Mouse (Mus musculus): ENCODE data around the gene Vwa3a. TPM values are rescaled to one million over a fixed set of nuclear protein-coding genes. Genes with fewer than 3 reads are reported as not detected.

Gene Vwa3a
- polyA plus RNA-seq, 1 experiment from 2014 or later = 1.9 TPM

GRCm38 (mm10) chr7:120843037-120843621 is 104.0 kb downstream of the Vwa3a start:
- Histone ChIP-seq H3K27ac (peak overlapping the region; percentile 95), H3K4me1 (replicated peaks) (peaks cover 20% of the 10 kb centered on the region), H3K9ac (peak overlapping the region; percentile 90), H3K4me3 (peak overlapping the region; percentile 76), H3K27me3 (no peaks in the 10 kb centered on the region), H3K4me2 (peak overlapping the region; percentile 79), H3K9me3 (no peaks in the 10 kb centered on the region), H3K36me3 (peaks cover 5% of the 10 kb centered on the region; the same call in 1 of the 2 replicates)
- WGBS = under 1% methylated on average over 37 of the region's 40 CpGs
- ATAC-seq (ENCODE audit: low FRiP score) = peak; percentile 75

DNA sequence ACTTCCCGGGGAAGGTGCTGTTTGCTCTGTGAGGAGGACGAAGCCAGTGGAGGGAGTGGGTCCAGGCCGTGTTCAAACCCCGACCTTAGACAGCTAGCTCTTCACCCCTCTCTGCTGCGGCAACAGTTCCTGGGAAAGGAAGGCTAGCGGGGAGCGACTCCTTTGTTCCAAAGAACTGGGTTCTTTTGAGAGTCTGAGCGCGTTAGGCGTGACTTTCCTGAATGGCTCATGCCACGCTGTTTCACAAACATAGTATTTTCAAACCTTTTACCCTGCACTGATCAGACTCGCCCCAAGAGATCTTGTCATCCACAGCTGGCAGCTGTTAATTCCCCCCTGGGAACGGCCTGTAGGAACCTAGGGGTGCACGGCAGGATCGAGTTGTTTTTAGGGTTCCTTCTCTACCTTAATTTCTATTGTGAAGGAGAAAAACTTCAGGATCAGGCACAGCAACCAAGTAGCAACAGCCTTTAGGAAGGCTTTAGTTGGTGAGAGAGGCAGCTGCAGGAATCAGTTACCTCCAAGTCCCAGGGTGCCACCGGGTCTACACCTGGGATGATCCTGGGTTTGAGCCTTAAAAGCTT is 104.8 kb downstream of the Vwa3a start:
- 0 out of 2 replicates have a peak, but pooled peaks have one; percentile 0 for ATAC-seq (ENCODE audit: low FRiP score)
- Histone ChIP-seq H3K36me3 (peaks cover 5% of the 10 kb centered on the region; the same call in 1 of the 2 replicates), H3K9me3 (no peaks in the 10 kb centered on the region), H3K4me1 (replicated peaks) (peaks cover 20% of the 10 kb centered on the region), H3K27ac (peak overlapping the region; percentile 95), H3K27me3 (no peaks in the 10 kb centered on the region), H3K4me3 (peak overlapping the region; percentile 76), H3K4me2 (peak overlapping the region; percentile 79), H3K9ac (peak overlapping the region; percentile 90)
- WGBS = under 1% methylated on average over 16 of the region's 16 CpGs

DNA sequence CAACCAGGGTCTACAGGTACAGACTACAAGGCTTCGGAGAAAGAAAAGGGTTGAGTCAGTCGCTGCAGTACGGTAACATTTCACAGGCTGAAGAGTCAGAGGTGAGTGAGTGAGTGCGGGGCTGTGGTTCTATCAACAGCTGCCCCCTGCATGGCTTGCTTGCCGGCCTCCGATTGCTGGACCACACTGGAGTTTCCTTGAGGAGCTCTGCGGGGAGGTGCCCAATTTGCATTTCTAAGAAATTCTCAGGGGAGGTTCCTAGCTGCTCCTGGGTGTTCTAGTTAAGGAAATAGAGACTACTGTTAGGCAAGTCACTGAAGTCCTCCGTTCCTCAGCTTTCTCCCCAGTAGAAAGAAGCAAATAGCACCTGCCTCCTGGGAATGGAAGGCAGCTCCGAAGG is 105.6 kb downstream of the Vwa3a start:
- Histone ChIP-seq H3K27me3 (no peaks in the 10 kb centered on the region), H3K4me2 (peak overlapping the region; percentile 79), H3K27ac (no peak overlapping the region), H3K36me3 (peaks cover 5% of the 10 kb centered on the region; the same call in 1 of the 2 replicates), H3K4me3 (peak overlapping the region; percentile 76), H3K9ac (peak overlapping the region; percentile 90), H3K4me1 (replicated peaks) (peaks cover 20% of the 10 kb centered on the region), H3K9me3 (no peaks in the 10 kb centered on the region)
- ATAC-seq (ENCODE audit: low FRiP score) = no peak
- 8% methylated on average over 9 of the region's 9 CpGs for WGBS

DNA sequence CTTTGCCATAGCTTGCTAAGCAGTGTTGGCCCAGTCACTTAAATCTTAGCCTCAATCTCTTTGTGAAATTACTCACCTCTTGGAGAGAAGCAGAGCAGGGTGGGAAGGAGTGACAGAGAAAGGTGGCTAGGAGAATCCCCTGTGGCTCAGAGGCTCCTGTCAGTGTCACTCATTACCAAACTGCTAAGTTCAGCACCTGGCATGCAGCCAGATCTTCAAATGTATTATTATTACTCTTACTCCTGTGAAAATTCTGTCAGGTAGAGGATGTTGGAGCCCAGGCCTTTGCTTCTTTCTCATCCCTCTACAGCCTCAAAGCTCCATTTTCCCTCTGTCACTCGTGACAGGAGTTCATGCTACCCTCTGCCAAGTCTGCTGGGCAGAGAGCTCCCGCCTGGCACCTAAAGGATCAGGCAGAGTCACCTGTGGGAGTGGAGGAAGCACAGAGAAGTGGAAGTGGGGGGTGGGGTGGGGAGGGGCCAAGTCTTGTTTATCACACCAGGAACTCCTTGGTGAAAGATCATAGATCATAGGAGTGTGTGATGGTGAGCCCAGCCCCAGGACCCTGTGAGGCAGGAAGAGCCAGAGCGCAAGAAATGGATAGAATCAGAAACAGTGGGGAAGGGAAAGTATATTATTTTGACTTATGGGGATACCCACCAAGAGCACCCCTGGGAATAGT is 109.9 kb downstream of the Vwa3a start:
- H3K9ac ChIP-seq = no peak overlapping the region
- no peak overlapping the region for H3K4me3 ChIP-seq
- no peak overlapping the region for H3K4me2 ChIP-seq
- H3K9me3 ChIP-seq = no peaks in the 10 kb centered on the region
- WGBS = 81% methylated on average over 3 of the region's 3 CpGs
- H3K4me1 ChIP-seq (replicated peaks) = peaks cover 29% of the 10 kb centered on the region
- H3K36me3 ChIP-seq = peaks cover 5% of the 10 kb centered on the region; the same call in 1 of the 2 replicates
- no peaks in the 10 kb centered on the region for H3K27me3 ChIP-seq
- H3K27ac ChIP-seq = no peak overlapping the region
- ATAC-seq (ENCODE audit: low FRiP score) = no peak

DNA sequence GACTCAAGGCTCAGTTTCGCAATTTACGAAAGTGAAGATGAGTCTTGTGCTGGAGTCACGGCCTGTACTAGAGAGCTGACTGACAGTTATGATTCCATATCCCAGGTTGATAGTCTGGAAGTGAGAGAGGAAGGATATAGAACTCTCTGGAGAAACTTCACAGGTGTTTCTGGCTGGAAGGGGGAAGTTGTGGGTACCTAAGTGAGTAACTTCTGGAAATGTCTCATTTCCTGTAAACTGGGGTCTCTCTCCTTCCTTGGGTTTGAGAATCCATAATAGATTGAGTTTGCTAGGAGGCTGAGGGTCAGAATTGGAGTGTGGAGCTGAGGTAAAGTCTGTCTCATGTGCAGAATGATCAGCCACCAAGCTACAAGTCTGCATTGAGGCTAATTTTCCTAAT is 111.0 kb downstream of the Vwa3a start:
- no peak overlapping the region for H3K4me2 ChIP-seq

More for the DNA sequence above, 111.0 kb downstream of the Vwa3a start:
- no peak for ATAC-seq (ENCODE audit: low FRiP score)
- 96% methylated on average over 3 of the region's 3 CpGs for WGBS
- Histone ChIP-seq H3K36me3 (peaks cover 5% of the 10 kb centered on the region; the same call in 1 of the 2 replicates), H3K4me1 (replicated peaks) (peaks cover 17% of the 10 kb centered on the region), H3K9me3 (no peaks in the 10 kb centered on the region), H3K27me3 (no peaks in the 10 kb centered on the region), H3K27ac (no peak overlapping the region), H3K4me3 (no peak overlapping the region), H3K9ac (no peak overlapping the region)

Other genes starting within 250 kb of the Vwa3a start
- 206 and 208 TPM in 2 replicates for gene Uqcrc2, start 104.1 kb upstream of the Vwa3a start, polyA plus RNA-seq (2015; fragmentation: Nextera tagmentation; extraction: Ambion mirVana)
- gene Pdzd9, start 69.0 kb upstream of the Vwa3a start, polyA plus RNA-seq (2015; fragmentation: Nextera tagmentation; extraction: Ambion mirVana) = 0.54 and 0.57 TPM in 2 replicates
- gene Mosmo, start 61.7 kb upstream of the Vwa3a start, polyA plus RNA-seq (2015; fragmentation: Nextera tagmentation; extraction: Ambion mirVana) = 12.9 and 13.4 TPM in 2 replicates
- gene Gm5737, start 73.0 kb downstream of the Vwa3a start, polyA plus RNA-seq (2015; fragmentation: Nextera tagmentation; extraction: Ambion mirVana) = not detected in 2 replicates
- gene Eef2k, start 103.5 kb downstream of the Vwa3a start, polyA plus RNA-seq (2015; fragmentation: Nextera tagmentation; extraction: Ambion mirVana) = 26.0 and 26.4 TPM in 2 replicates
- gene Polr3e, start 178.4 kb downstream of the Vwa3a start, polyA plus RNA-seq (2015; fragmentation: Nextera tagmentation; extraction: Ambion mirVana) = 23.1 and 24.2 TPM in 2 replicates
- gene Cdr2, start 243.0 kb downstream of the Vwa3a start, polyA plus RNA-seq (2015; fragmentation: Nextera tagmentation; extraction: Ambion mirVana) = 14.6 and 16.1 TPM in 2 replicates
- 0.14 and 0.42 TPM in 2 replicates for gene Mfsd13b, start 243.2 kb downstream of the Vwa3a start, polyA plus RNA-seq (2015; fragmentation: Nextera tagmentation; extraction: Ambion mirVana)

Data from hindbrain, embryonic 13.5 days (tissue).